ENCODE assay signal across 8 mouse cellular contexts in the genomic region with DNA sequence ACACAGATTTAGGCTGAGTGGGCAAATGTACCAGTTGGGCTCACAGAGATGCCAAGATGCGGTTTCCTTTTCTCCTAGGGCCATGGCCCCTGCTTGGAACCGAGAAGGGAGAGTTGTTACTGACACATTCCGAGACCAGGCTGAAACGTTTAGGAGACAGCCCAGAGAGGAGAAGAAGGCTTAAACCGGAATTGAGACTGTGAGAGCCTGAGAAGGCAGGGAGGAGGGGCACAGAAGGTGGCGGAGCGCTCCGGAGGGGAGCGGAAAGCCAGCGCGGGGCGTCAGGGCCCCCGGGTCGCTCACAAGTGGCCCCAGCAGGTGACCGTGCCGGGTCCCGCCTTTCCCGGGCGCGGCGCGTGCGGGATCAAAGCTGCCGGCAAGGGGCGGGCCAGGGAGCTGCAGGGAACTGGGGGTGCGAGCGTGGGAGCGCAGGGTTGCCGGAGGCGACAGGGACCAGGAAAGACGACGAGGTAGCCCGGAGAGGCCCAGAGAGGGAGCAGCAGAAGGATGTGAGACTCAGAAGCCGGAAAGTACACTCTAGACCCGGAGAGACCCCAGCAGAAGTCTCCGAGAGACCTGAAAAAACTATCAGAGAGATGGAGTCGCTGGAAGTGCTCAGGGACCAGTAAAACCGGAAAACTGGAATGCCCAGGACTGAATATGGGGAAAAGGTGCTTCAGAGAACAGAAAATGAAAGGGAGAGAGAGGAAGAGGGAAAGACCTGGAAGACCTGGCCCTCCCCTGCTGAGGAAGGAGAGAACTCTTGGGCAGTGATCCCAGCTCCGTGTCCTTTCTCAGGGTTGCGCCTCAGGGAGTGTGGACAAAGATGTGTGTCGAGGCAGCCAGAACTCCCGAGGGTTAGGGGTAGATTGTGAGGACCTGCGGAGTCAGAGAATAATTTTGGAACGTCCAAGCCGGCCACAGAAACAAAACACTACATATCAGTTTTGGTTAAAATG. TPM values are rescaled to one million over a fixed set of nuclear protein-coding genes. Genes with fewer than 3 reads are reported as not detected.
DNase-seq lines count a peak whose midpoint lies in the region; ATAC-seq and TF ChIP-seq lines count a peak whose summit lies in the region.

No protein-coding gene starts in this region.

- peak overlapping the region; percentile 82 for H3K4me3 ChIP-seq in gastrocnemius, adult 2 months
- peak overlapping the region; percentile 53 for H3K4me3 ChIP-seq in midbrain, embryonic 15.5 days

- H3K27ac ChIP-seq in gastrocnemius, adult 2 months, result peak overlapping the region; percentile 88
- peak overlapping the region; percentile 48 for H3K27ac ChIP-seq in midbrain, embryonic 15.5 days

- H3K9ac ChIP-seq in midbrain, embryonic 15.5 days, result peak overlapping the region; percentile 48

- intact Hi-C loops in gastrocnemius, postnatal 14 days (cut with DNase I; ENCODE audit: low total_unique reads), result no loop called here
- intact Hi-C loops in gastrocnemius, adult 2 months (cut with DNase I), result no loop called here

- no peak for ATAC-seq in midbrain, embryonic 15.5 days (replicated peaks)

- peaks cover 50% of the 10 kb centered on the region for H3K4me1 ChIP-seq in midbrain, embryonic 15.5 days

- peak; percentile 61 for DNase-seq in gastrocnemius, adult 18-20 months (ENCODE audit: low spot score)
- no peak for DNase-seq in gastrocnemius, postnatal 14 days
- DNase-seq in cerebellum, adult 8-10 months, result peak; percentile 71
- peak; percentile 82 for DNase-seq in gastrocnemius, adult 2 months
- peak; percentile 80 for DNase-seq in induced T-regulatory cell, adult 2 months (ENCODE audit: low read depth)
- peak; percentile 80 for DNase-seq in liver
- DNase-seq in splenic B cell, adult 2 months (ENCODE audit: low read depth, low spot score), result peak; percentile 74

- H3K36me3 ChIP-seq in midbrain, embryonic 15.5 days (replicated peaks), result no peaks in the 10 kb centered on the region
- no peaks in the 10 kb centered on the region for H3K36me3 ChIP-seq in splenic B cell, adult 2 months (ENCODE audit: control insufficient read depth, insufficient read depth, low read length, poor library complexity, severe bottlenecking)

- no peak for TF ChIP-seq CTCF in gastrocnemius, adult 2 months (IDR thresholded peaks at IDR 0.05)

- no peaks in the 10 kb centered on the region for H3K9me3 ChIP-seq in midbrain, embryonic 15.5 days

- WGBS in midbrain, embryonic 15.5 days, result under 1% methylated on average over 45 of the region's 45 CpGs

- H3K27me3 ChIP-seq in midbrain, embryonic 15.5 days (replicated peaks), result peaks cover 11% of the 10 kb centered on the region
- no peaks in the 10 kb centered on the region for H3K27me3 ChIP-seq in splenic B cell, adult 2 months (ENCODE audit: control insufficient read depth, insufficient read depth, low read length, poor library complexity, severe bottlenecking)

- H3K4me2 ChIP-seq in midbrain, embryonic 15.5 days, result peak overlapping the region; percentile 88

RNA-seq across cellular contexts. Expression of a gene that starts 2.2 kb away (rescaled TPM):
- total RNA-seq in gastrocnemius, adult 18-20 months (2021), result not detected
- total RNA-seq in gastrocnemius, postnatal 14 days (2021), result under 1 TPM in 1 of 2 experiments, not detected in 1; 0.10 TPM
- not detected for total RNA-seq in gastrocnemius, adult 2 months (2021)
- 0.86 and 0.89 TPM in 2 replicates for polyA plus RNA-seq in midbrain, embryonic 15.5 days (2015; fragmentation: Nextera tagmentation; extraction: Ambion mirVana)

RNA-seq across cellular contexts. Expression of a gene that starts 4.4 kb away (rescaled TPM):
- total RNA-seq in gastrocnemius, adult 18-20 months (2021), result not detected
- total RNA-seq in gastrocnemius, postnatal 14 days (2021), result under 1 TPM in 1 of 2 experiments, not detected in 1; 0.18 TPM
- total RNA-seq in gastrocnemius, adult 2 months (2021), result under 1 TPM in 1 of 2 experiments, not detected in 1; 0.20 TPM
- 0.24 and 0.27 TPM in 2 replicates for polyA plus RNA-seq in midbrain, embryonic 15.5 days (2015; fragmentation: Nextera tagmentation; extraction: Ambion mirVana)

RNA-seq across cellular contexts. Expression of a gene that starts 7.7 kb away (rescaled TPM):
- total RNA-seq in gastrocnemius, adult 18-20 months (2021), result not detected
- total RNA-seq in gastrocnemius, postnatal 14 days (2021), result not detected
- total RNA-seq in gastrocnemius, adult 2 months (2021), result not detected
- polyA plus RNA-seq in midbrain, embryonic 15.5 days (2015; fragmentation: Nextera tagmentation; extraction: Ambion mirVana), result 6.3 and 8.0 TPM in 2 replicates

RNA-seq across cellular contexts. Expression of a gene that starts 23.0 kb away (rescaled TPM):
- 10 to 100 TPM; 41.9 to 72.2 TPM for total RNA-seq in gastrocnemius, adult 18-20 months (2021)
- total RNA-seq in gastrocnemius, postnatal 14 days (2021), result 10 to 100 TPM; 22.1 to 77.5 TPM
- 10 to 100 TPM; 68.2 to 76.8 TPM for total RNA-seq in gastrocnemius, adult 2 months (2021)
- polyA plus RNA-seq in midbrain, embryonic 15.5 days (2015; fragmentation: Nextera tagmentation; extraction: Ambion mirVana), result 11.3 and 12.3 TPM in 2 replicates

RNA-seq across cellular contexts. Expression of a gene that starts 29.7 kb away (rescaled TPM):
- total RNA-seq in gastrocnemius, adult 18-20 months (2021), result 10 to 100 TPM; 37.4 to 39.3 TPM
- total RNA-seq in gastrocnemius, postnatal 14 days (2021), result 10 to 100 TPM; 37.9 to 39.7 TPM
- total RNA-seq in gastrocnemius, adult 2 months (2021), result 10 to 100 TPM; 38.0 to 42.7 TPM
- polyA plus RNA-seq in midbrain, embryonic 15.5 days (2015; fragmentation: Nextera tagmentation; extraction: Ambion mirVana), result 319 and 333 TPM in 2 replicates
